Mouse (Mus musculus): Measurements from ENCODE around the gene Gpr27.

The Gpr27 gene

GRCm38 (mm10) chr6:99677325-99677724 is 15.2 kb upstream of the Gpr27 start:
- no peak for DNase-seq (ENCODE audit: low spot score)

GRCm38 (mm10) chr6:99678108-99678507 is 14.4 kb upstream of the Gpr27 start:
- no peak for DNase-seq (ENCODE audit: low spot score)

GRCm38 (mm10) chr6:99683974-99684373 is 8.5 kb upstream of the Gpr27 start:
- no peak for DNase-seq (ENCODE audit: low spot score)

- DNase-seq (ENCODE audit: low spot score): no peak
Observed at GRCm38 (mm10) chr6:99684899-99685298, 7.6 kb upstream of the Gpr27 start.

- DNase-seq (ENCODE audit: low spot score): no peak
Observed at GRCm38 (mm10) chr6:99688513-99688912, 4.0 kb upstream of the Gpr27 start.

GRCm38 (mm10) chr6:99691666-99692205 is 743 bp upstream of the Gpr27 start:
- no peak for DNase-seq (ENCODE audit: low spot score)

- DNase-seq (ENCODE audit: low spot score): no peak
Observed at GRCm38 (mm10) chr6:99692916-99693841, 700 bp downstream of the Gpr27 start.

- DNase-seq (ENCODE audit: low spot score): no peak
Observed at GRCm38 (mm10) chr6:99700484-99700883, 8.0 kb downstream of the Gpr27 start.

GRCm38 (mm10) chr6:99711576-99712101 is 19.2 kb downstream of the Gpr27 start:
- no peak for DNase-seq (ENCODE audit: low spot score)

- DNase-seq (ENCODE audit: low spot score): no peak
Observed at GRCm38 (mm10) chr6:99713256-99713655, 20.8 kb downstream of the Gpr27 start.

- DNase-seq (ENCODE audit: low spot score): no peak
Observed at GRCm38 (mm10) chr6:99715191-99715590, 22.7 kb downstream of the Gpr27 start.

GRCm38 (mm10) chr6:99715913-99716312 is 23.4 kb downstream of the Gpr27 start:
- no peak for DNase-seq (ENCODE audit: low spot score)

- DNase-seq (ENCODE audit: low spot score): no peak
Observed at GRCm38 (mm10) chr6:99721032-99721431, 28.6 kb downstream of the Gpr27 start.

- no peak for DNase-seq (ENCODE audit: low spot score)
Observed at GRCm38 (mm10) chr6:99722390-99722789, 29.9 kb downstream of the Gpr27 start.

GRCm38 (mm10) chr6:99725971-99726561 is 33.6 kb downstream of the Gpr27 start, which contains the start of gene Prok2:
Gene Prok2 (minus strand): TSS chr6:99726392.
- no peak for DNase-seq (ENCODE audit: low spot score)

GRCm38 (mm10) chr6:99726576-99727303 is 34.3 kb downstream of the Gpr27 start:
- no peak for DNase-seq (ENCODE audit: low spot score)

GRCm38 (mm10) chr6:99729853-99730252 is 37.4 kb downstream of the Gpr27 start:
- DNase-seq (ENCODE audit: low spot score): no peak

- no peak for DNase-seq (ENCODE audit: low spot score)
Observed at GRCm38 (mm10) chr6:99731926-99732325, 39.4 kb downstream of the Gpr27 start.

GRCm38 (mm10) chr6:99732673-99733072 is 40.2 kb downstream of the Gpr27 start:
- no peak for DNase-seq (ENCODE audit: low spot score)

GRCm38 (mm10) chr6:99734666-99735065 is 42.2 kb downstream of the Gpr27 start:
- DNase-seq (ENCODE audit: low spot score): no peak

GRCm38 (mm10) chr6:99742866-99743265 is 50.4 kb downstream of the Gpr27 start:
- no peak for DNase-seq (ENCODE audit: low spot score)

Measured in lung, postnatal 25 days (tissue).